Mouse (Mus musculus) retina, postnatal 1 day (tissue): ENCODE measurements around the gene Map4k3.
A peak's percentile ranks its signal among the peaks of the same experiment; 100 is the strongest.
"Not testable (repeated sequence)": the region's sequence is repeated elsewhere in the genome, so short reads cannot be mapped to it uniquely, and the experiment has no call there.

Source experiments
- DNase-seq: peaks from one replicate; pipeline ENCODE4 v3.0.0-alpha.2; 2012

Map4k3 gene

DNA sequence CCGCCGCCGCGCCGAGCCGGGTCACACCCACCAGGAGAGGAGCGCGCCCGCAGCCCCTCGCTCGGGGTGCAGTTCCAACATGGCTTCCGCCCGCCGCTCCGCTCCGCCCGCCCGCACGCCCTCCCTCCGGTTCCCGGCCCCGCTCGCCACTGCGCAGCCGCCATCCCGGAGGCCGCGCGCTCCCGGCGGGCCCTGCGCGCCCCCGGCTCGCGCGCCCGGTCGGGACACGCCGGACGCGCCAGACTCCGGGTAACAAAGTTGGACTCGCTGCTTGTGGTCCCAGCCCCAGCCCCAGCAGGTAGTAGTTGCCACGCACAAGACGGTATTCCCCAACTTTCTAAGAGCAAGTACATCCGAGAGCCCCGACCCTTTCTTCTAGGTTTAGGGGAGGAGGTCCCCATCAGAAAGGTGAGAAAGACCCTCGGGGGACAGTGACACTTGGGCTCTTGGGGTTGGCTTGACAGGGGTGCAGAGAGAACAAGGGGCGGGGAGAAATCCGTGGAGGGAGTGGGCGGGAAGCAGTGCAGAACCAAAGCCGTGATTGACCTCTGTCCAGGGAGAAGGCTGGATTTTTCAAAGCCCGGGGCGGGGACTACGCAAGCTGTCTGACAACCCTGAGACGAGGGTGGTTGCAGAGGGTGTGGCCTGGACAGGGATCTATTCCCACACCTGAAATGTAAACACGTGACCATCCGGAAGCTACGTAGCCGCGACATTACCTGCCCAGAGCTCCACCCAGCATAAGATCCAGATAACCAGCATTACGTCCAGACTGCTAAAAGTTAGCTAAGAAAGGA is at the start of gene Map4k3:
Gene Map4k3, minus strand, starts transcription at position 424 of the 797 bp plus-strand sequence.
- peak; percentile 87 for DNase-seq

DNA sequence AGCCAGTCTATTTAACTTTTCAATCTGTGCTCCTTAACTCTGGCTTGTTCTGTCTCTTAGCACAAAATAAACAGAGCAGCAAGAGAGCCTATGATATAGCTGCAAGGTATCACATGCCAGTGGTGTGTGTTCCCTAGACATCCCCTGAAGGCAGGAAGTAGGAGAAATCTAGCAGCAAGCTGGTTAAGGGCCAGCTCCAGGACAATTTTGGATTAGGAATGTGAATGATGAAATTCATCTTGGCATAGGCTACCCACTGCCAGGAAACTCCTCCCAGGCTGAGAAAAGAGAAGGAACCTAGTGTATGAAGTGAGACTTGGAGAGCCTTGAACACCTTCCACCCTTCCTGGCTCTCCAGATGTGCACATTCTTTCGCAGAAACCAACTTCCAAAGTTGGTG is 49.3 kb upstream of the Map4k3 start:
- DNase-seq, result no peak

DNA sequence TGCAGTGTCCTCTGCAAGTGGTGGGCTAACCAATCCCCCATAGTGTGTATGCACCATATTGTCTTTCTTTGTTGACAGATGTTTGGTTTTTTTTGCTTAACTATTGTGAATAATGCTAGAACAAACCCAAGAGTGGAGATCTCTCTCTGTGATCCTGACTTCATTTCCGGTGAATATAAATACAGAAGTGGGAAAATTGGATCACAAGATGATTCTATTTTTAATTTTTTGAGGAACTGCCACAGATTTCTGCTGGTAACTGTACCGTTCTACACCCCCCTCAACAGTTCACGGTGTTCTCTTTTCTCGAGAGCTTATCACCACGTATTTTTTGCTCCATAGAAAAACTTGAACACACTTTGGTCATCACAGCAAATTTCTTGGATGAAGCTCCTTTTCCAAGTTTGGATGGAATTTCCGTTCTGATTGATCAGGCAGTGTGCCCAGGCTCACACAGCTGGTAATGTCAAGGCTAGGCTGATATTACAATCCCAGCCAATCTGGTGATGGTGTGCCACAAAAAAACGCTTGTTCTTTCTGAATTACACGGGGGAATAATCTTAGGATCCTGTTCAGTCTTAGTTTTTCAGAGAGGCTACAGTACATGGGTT is 47.0 kb upstream of the Map4k3 start:
- no peak for DNase-seq

DNA sequence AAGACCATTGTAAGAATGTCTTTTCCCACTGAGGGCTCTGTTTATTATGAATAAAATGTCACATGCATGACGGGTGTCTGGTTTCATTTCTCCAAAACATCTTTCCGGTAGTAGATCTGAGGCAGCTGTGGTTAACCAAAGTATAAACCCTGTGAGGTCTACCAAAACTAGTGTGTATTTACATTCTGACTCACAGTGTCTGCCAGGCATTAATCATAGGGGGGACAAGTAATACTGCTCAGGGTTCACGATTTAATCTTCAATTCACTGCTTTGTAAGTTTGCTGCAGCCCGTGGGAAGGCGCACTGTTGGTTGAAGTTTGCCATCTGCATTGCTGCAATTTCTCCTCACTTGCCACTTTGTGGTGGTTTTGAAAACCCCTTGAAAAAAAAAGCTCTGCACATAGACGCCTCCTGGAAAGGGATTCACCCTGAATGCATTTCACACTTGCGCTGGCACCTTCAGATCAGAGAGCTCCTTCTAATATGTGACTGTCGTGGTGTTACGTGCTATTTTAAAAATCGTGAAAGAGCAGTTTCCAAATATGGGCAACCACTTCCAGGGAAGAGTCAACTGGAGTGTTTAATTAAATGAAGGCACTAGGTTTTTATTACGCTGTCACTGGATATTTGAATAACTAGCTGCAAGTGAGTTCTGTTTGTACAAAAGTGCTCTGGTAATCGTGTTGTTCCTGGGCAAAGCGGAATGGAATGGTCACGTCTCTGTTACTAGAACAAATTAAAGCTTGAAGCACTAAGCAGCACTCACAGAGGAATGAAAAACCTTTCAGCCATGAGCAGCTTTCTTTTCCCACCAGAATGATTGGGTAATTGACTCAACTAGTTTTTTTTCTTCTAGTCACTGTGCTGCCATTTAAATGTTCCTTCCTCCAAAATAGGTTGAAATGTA is 44.5 kb upstream of the Map4k3 start:
- DNase-seq, result no peak

DNA sequence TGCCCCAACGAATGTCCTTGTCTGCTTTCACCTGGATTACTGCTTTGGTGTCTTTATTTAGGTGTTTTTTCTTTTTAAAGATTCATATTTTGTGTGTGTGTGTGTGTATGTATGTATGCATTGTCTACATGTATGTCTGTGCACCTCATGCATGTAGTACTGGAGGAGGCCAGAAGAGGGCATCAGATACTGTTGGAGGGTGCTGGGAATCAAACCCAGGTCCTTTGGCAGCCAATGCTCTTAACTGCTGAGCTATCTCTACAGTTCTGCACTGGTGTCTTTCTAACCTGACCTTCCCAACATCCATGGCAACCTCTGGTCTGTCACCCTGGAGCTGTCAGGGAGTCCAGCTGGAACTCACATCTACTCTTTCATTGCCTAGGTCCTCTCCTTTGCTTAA is 41.8 kb upstream of the Map4k3 start:
- no peak for DNase-seq

- no peak for DNase-seq
These were observed 36.9 kb upstream of the Map4k3 start for GRCm38 (mm10) chr17:80765204-80765603.

- DNase-seq, result no peak
These were observed 34.9 kb upstream of the Map4k3 start for GRCm38 (mm10) chr17:80763065-80763681.

GRCm38 (mm10) chr17:80762391-80763040 is 34.2 kb upstream of the Map4k3 start:
- no peak for DNase-seq

DNA sequence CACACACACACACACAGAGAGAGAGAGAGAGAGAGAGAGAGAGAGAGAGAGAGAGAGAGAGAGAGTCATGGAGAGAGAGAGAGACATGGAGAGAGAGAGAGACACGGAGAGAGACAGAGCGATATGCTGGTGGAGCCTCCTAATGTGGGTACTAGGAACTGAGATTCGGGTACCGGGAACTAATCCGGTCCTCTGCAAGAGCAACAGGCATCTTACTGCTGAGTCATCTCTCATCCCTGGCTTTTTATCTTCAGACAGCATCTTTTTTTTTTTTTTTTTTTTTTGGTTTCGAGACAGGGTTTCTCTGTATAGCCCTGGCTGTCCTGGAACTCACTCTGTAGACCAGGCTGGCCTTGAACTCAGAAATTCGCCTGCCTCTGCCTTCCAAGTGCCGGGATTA is 32.9 kb upstream of the Map4k3 start:
- DNase-seq, result not testable (repeated sequence)

DNA sequence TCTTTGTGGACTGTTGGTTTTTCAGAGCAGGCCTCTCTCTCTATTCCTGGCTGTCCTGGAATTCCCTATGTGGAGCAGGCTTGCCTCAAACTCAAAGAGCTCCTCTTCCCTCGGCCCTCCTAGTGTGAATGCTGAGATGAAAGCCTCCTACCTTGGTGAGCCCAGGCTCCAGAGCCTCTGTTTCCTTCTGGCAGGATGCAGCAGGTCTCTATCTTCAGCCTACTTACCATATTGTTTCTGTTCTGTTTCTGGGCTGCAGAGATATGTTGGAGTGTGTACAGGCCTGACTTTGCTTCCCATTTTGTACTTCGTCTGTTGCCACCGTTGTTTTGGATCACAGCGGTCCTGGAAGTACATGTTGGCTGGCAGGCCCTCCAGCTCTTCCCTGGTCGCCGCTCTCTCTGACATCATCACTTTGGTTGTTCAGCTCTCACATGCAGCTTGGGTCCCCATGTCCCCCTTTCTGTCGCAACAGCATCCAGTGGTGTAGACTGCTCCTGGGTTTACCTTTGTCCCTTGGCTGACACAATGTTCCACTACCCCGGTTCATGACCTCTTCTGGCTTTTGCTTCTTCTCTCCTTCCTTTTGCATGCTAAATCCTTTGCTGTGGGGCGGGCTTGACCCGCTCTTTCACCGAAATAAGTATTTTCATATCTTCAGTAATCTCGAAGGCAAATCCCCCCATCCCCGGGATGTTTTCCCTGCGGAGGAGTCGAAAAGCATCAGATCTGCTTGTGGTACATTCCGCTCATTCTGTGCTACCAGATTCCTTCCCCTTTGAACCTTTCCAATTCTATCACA is 32.3 kb upstream of the Map4k3 start:
- DNase-seq, result no peak

DNA sequence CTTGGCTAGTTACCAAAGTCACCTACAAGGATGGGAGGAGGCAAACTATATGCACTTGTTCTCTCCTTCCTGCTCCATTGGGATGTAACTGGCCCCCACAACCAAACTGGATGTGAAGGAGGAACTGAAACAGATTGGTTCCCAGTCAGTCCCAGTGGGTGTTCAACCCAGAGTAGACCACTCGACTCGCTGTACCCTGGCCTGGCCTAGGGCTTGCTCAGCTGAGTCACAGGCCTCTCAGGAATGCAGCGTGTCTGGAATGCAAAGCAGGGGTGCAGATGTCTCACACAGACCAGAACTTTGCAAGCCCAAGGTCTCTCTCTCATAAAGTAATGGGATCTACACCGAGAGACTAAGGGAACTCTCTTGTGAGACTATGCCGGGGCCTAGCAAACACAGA is 27.8 kb upstream of the Map4k3 start:
- no peak for DNase-seq

GRCm38 (mm10) chr17:80755076-80755871 is 27.0 kb upstream of the Map4k3 start:
- no peak for DNase-seq

- no peak for DNase-seq
These were observed 26.3 kb upstream of the Map4k3 start for GRCm38 (mm10) chr17:80754589-80754988.

DNA sequence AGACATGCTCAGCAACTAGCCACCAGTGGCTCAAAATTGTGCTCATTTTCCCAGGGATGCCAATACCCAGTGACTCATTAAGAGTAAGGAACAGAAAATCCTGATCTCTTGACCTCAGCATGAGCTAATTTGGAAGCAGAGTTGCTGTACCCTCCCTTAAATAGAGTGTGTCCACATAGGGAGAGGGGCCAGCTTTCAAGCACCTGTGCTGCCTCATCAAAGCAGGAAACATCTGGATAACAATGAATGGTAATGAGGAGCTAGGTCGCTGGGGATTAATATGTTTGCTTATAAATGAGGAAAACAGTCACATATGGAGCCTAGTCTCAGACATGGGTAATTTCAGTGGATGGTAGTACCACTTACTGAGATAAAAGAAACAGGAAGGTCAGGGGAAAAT is 24.2 kb upstream of the Map4k3 start:
- DNase-seq, result no peak

DNA sequence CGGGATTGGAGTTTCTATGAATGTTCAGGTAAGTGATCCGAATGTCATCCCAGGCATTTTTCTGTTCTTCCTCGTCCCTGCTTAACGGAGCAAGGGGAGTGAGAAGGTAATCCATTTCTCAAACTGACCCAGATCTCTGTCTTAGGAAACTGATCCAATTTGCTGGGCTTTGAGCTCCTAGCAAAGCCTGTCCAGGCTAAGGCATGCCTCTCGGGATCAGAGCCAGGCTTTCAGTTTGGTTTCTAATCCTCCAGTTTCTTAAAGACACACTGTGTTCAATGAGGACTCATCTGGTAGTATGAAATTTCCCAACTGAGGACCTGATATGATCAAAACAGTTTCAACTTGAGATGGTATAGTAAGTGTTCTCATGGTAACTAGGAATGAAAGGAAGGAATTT is 11.1 kb upstream of the Map4k3 start:
- DNase-seq, result peak; percentile 81

- DNase-seq, result no peak
These were observed 6.4 kb upstream of the Map4k3 start for GRCm38 (mm10) chr17:80734700-80735099.

- DNase-seq, result no peak
These were observed 5.0 kb upstream of the Map4k3 start for GRCm38 (mm10) chr17:80733121-80733800.

- DNase-seq, result no peak
These were observed 4.0 kb upstream of the Map4k3 start for GRCm38 (mm10) chr17:80732256-80732655.

- not testable (repeated sequence) for DNase-seq
These were observed 2.0 kb upstream of the Map4k3 start for GRCm38 (mm10) chr17:80730283-80730682.

- no peak for DNase-seq
These were observed 1.5 kb upstream of the Map4k3 start for GRCm38 (mm10) chr17:80729825-80730224.
